Mouse (Mus musculus): ENCODE results near the gene Kyat1. TPM values are rescaled to one million over a fixed set of nuclear protein-coding genes. Genes with fewer than 3 reads are reported as not detected.

Gene Kyat1
- polyA plus RNA-seq, 1 experiment from 2014 or later: 11.3 TPM

- Histone ChIP-seq H3K27me3 (replicated peaks) (no peaks in the 10 kb centered on the region; the same call in 1 of the 2 replicates), H3K36me3 (no peaks in the 10 kb centered on the region), H3K4me2 (no peak overlapping the region), H3K27ac (peak overlapping the region; percentile 62; the same call in 1 of the 2 replicates), H3K9me3 (replicated peaks) (no peaks in the 10 kb centered on the region), H3K9ac (no peak overlapping the region), H3K4me1 (peaks cover 5% of the 10 kb centered on the region), H3K4me3 (no peak overlapping the region)
- no peak for ATAC-seq
- 58% methylated on average over 4 of the region's 4 CpGs for WGBS (ENCODE audit: insufficient replicate concordance)
These were observed 6.5 kb upstream of the Kyat1 start for GRCm38 (mm10) chr2:30212169-30212545.

DNA sequence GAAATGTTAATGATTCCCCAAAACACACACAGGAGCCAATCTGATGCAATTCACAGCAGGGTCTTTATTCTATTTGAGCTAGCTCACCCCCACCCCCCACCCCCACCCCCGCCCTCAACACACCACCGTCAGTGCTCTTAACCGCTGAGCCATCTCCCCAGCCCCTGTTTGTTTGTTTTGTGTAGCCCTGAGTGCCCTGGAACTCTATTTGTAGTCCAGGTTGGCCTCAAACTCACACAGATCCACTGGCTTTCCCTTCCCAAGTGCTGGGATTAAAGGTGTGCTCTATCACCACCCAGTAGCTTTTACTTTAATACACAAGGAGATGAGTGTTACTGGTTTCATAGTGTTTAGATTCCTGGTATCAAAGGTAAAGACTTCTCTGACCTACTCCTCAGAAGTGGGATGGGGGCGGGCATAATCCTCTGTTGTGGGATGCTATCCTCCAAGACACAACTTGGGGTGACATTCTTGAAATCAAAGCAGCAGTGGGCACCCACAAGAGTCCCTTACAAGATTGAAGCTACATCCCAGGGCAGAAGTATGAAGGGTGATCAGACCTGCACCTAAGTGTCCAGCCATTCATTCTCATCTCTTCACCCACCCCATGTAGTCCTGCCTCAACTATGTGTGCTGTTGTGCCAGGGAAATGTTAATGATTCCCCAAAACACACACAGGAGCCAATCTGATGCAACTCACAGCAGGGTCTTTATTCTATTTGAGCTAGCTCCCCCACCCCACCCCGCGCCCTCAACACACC lies 5.9 kb upstream of the Kyat1 start:
- H3K9ac ChIP-seq: no peak overlapping the region
- no peaks in the 10 kb centered on the region; the same call in 1 of the 2 replicates for H3K27me3 ChIP-seq (replicated peaks)
- ATAC-seq: no peak
- H3K36me3 ChIP-seq: no peaks in the 10 kb centered on the region
- peak overlapping the region; percentile 62; the same call in 1 of the 2 replicates for H3K27ac ChIP-seq
- no peaks in the 10 kb centered on the region for H3K9me3 ChIP-seq (replicated peaks)
- 65% methylated on average over 6 of the region's 6 CpGs for WGBS (ENCODE audit: insufficient replicate concordance)
- H3K4me2 ChIP-seq: no peak overlapping the region
- peaks cover 11% of the 10 kb centered on the region for H3K4me1 ChIP-seq
- H3K4me3 ChIP-seq: no peak overlapping the region

- Histone ChIP-seq H3K4me3 (no peak overlapping the region), H3K4me2 (no peak overlapping the region), H3K9ac (no peak overlapping the region), H3K9me3 (replicated peaks) (no peaks in the 10 kb centered on the region), H3K27me3 (replicated peaks) (no peaks in the 10 kb centered on the region; the same call in 1 of the 2 replicates), H3K36me3 (no peaks in the 10 kb centered on the region), H3K27ac (no peak overlapping the region), H3K4me1 (peaks cover 31% of the 10 kb centered on the region)
- 67% methylated on average over 5 of the region's 5 CpGs for WGBS (ENCODE audit: insufficient replicate concordance)
- ATAC-seq: no peak
These were observed 2.2 kb upstream of the Kyat1 start for GRCm38 (mm10) chr2:30207886-30208285.

DNA sequence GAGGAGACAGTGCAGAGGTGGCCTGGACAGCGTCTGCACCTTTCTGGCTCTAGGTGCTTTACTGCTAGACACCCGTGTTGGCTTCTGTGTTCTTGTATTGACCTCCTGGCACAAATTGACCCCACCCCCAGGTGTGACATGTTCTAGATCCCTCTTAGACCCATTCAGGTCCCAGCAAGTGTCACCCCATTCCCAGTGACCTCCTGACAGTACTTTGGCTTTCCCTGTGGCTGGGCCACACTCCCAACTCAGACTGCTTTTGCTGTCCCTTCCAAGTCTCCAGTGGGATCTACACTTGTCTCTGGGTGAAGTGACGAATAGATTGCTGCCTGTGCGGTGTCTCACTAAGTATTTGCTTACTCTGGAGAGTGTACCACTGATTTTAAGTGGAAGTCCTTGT lies 1.8 kb upstream of the Kyat1 start:
- H3K4me2 ChIP-seq: no peak overlapping the region
- whole genome bisulfite sequencing (ENCODE audit: insufficient replicate concordance): 83% methylated on average over 4 of the region's 4 CpGs
- no peaks in the 10 kb centered on the region for H3K9me3 ChIP-seq (replicated peaks)
- H3K27ac ChIP-seq: no peak overlapping the region
- no peak overlapping the region for H3K4me3 ChIP-seq
- H3K9ac ChIP-seq: no peak overlapping the region
- H3K4me1 ChIP-seq: peaks cover 31% of the 10 kb centered on the region
- no peak for ATAC-seq
- H3K27me3 ChIP-seq (replicated peaks): no peaks in the 10 kb centered on the region; the same call in 1 of the 2 replicates
- H3K36me3 ChIP-seq: no peaks in the 10 kb centered on the region

- Histone ChIP-seq H3K27ac (peak overlapping the region; percentile 81), H3K9ac (peak overlapping the region; percentile 77), H3K9me3 (replicated peaks) (no peaks in the 10 kb centered on the region), H3K36me3 (no peaks in the 10 kb centered on the region), H3K4me3 (peak overlapping the region; percentile 80), H3K4me1 (peaks cover 31% of the 10 kb centered on the region), H3K4me2 (peak overlapping the region; percentile 92), H3K27me3 (replicated peaks) (no peaks in the 10 kb centered on the region)
- peak; percentile 33 for ATAC-seq
- WGBS (ENCODE audit: insufficient replicate concordance): 1% methylated on average over 13 of the region's 13 CpGs
These were observed 405 bp downstream of the Kyat1 start for GRCm38 (mm10) chr2:30205255-30205628.

- H3K4me3 ChIP-seq: no peak overlapping the region
- H3K27me3 ChIP-seq (replicated peaks): no peaks in the 10 kb centered on the region
- no peak overlapping the region for H3K4me2 ChIP-seq
- no peaks in the 10 kb centered on the region for H3K9me3 ChIP-seq (replicated peaks)
- H3K9ac ChIP-seq: no peak overlapping the region
- 65% methylated on average over 7 of the region's 7 CpGs for WGBS (ENCODE audit: insufficient replicate concordance)
- H3K27ac ChIP-seq: no peak overlapping the region
- peaks cover 42% of the 10 kb centered on the region for H3K4me1 ChIP-seq
- no peak for ATAC-seq
- H3K36me3 ChIP-seq: no peaks in the 10 kb centered on the region
These were observed 2.2 kb downstream of the Kyat1 start for GRCm38 (mm10) chr2:30203439-30203838.

DNA sequence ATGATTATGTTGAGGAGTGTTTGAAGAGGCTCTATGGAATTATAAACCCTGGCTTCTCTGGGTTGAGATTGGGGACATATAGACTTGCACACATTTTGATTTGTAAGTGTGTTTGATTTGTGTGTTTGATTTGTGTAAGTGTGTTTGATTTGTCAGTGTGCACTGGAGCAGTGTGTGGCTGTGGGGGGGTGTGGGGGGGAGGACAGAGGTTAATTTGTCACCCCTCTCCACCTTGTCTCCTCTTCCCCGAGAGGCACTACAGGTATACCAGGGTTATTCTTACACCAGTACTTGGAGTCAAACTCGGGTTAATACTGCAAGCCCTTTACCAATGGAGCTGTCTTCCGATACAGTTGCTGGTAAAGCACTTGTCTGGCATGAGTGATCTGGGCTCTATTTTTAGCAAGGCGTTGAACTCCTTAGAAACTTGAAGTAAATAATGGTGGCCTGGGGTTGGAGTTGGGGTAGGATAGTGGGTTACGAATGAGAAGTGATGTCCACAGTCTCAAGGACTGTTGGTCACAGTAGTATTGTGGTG lies 5.2 kb downstream of the Kyat1 start:
- Histone ChIP-seq H3K9me3 (replicated peaks) (no peaks in the 10 kb centered on the region), H3K4me1 (peaks cover 39% of the 10 kb centered on the region), H3K27ac (peak overlapping the region; percentile 37), H3K36me3 (no peaks in the 10 kb centered on the region), H3K4me2 (no peak overlapping the region), H3K27me3 (replicated peaks) (no peaks in the 10 kb centered on the region), H3K9ac (no peak overlapping the region), H3K4me3 (no peak overlapping the region)
- 64% methylated on average over 5 of the region's 5 CpGs for WGBS (ENCODE audit: insufficient replicate concordance)
- ATAC-seq: no peak

GRCm38 (mm10) chr2:30199984-30200383 lies 5.7 kb downstream of the Kyat1 start:
- Histone ChIP-seq H3K27me3 (replicated peaks) (no peaks in the 10 kb centered on the region), H3K4me1 (peaks cover 35% of the 10 kb centered on the region), H3K9me3 (replicated peaks) (no peaks in the 10 kb centered on the region), H3K4me3 (no peak overlapping the region), H3K36me3 (no peaks in the 10 kb centered on the region), H3K9ac (no peak overlapping the region), H3K27ac (peak overlapping the region; percentile 49), H3K4me2 (no peak overlapping the region)
- no peak for ATAC-seq
- WGBS (ENCODE audit: insufficient replicate concordance): 33% methylated on average over 1 of the region's 1 CpGs

- no peak overlapping the region; the same call in 1 of the 2 replicates for H3K27ac ChIP-seq
- ATAC-seq: peak; percentile 49; the same call in 1 of the 2 replicates
- H3K9ac ChIP-seq: no peak overlapping the region
These were observed 7.6 kb downstream of the Kyat1 start for GRCm38 (mm10) chr2:30198021-30198420.

DNA sequence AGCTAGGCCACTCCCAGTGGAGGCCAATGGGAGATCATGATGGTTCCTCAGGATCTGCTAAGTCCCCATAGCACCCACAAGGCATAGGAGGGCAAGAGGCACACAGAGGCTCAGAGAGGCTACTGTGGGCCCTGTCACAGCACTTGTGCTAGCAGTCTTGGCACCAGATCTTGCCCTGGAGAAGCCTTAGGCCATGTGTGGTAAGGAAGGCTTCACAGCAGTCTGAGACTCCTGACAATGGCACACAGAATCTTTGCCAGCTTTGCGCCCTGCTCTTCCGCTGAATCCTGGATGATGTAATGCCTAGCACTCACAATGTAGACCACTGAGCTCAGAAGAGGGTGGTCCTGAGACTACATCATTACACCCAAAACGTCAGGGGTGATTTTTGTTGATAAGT lies 11.0 kb downstream of the Kyat1 start:
- Histone ChIP-seq H3K4me1 (peaks cover 21% of the 10 kb centered on the region), H3K4me3 (no peak overlapping the region), H3K27me3 (replicated peaks) (no peaks in the 10 kb centered on the region), H3K9me3 (replicated peaks) (no peaks in the 10 kb centered on the region), H3K4me2 (no peak overlapping the region), H3K36me3 (peaks cover 31% of the 10 kb centered on the region), H3K27ac (no peak overlapping the region), H3K9ac (no peak overlapping the region)
- 77% methylated on average over 3 of the region's 3 CpGs for WGBS (ENCODE audit: insufficient replicate concordance)
- ATAC-seq: no peak

More at GRCm38 (mm10) chr2:30198021-30198420, 7.6 kb downstream of the Kyat1 start:
- no peak overlapping the region for H3K4me3 ChIP-seq
- WGBS (ENCODE audit: insufficient replicate concordance): 64% methylated on average over 4 of the region's 4 CpGs
- peaks cover 21% of the 10 kb centered on the region for H3K4me1 ChIP-seq
- H3K4me2 ChIP-seq: no peak overlapping the region
- H3K9me3 ChIP-seq (replicated peaks): no peaks in the 10 kb centered on the region
- 0 out of 2 replicates have a peak, but pooled peaks cover 5% of the 10 kb centered on the region for H3K36me3 ChIP-seq
- no peaks in the 10 kb centered on the region for H3K27me3 ChIP-seq (replicated peaks)

DNA sequence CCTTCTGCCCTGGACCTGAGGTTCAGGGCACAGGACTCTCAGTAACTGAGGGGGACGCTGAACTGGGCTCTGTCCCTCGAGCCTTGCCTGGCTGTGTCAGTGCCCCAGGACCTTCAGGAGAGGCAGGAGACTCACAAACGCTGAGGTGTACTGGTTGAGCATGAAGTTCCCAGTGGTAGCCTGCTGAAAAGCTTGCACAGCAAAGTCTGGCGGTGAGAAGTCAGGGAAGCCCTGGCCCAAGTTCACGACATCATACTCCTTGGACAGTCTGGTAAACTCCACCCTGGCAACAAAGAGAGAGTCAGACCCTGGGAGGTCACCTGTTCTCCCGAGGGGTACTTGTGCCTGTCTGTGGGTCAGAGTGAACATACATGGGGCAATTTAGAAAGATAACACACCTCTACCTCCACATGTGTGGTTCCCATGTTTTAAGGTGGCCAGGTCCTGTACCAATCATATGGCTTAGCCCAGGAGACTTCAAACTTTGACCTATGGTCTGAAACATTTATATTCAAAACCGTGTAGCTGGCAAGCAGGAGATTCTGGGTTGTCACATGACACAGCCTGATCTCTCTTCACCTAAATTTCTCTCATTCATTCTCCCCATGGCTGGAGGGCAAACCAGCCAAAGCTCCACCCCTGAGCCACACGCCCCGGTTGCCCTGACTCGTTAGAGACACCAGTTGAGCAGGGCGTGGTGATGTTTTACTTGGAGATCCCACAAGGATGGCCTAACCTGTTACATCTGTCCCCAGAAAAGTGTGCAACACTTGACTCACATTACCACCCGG lies 13.7 kb downstream of the Kyat1 start:
- no peaks in the 10 kb centered on the region for H3K9me3 ChIP-seq (replicated peaks)
- WGBS (ENCODE audit: insufficient replicate concordance): 73% methylated on average over 12 of the region's 12 CpGs
- peaks cover 5% of the 10 kb centered on the region for H3K4me1 ChIP-seq
- H3K36me3 ChIP-seq: peaks cover 39% of the 10 kb centered on the region
- no peaks in the 10 kb centered on the region for H3K27me3 ChIP-seq (replicated peaks)
- no peak overlapping the region for H3K9ac ChIP-seq
- H3K4me2 ChIP-seq: no peak overlapping the region
- H3K27ac ChIP-seq: no peak overlapping the region
- ATAC-seq: no peak
- no peak overlapping the region for H3K4me3 ChIP-seq

GRCm38 (mm10) chr2:30185681-30186080 lies 20.0 kb downstream of the Kyat1 start:
- H3K9ac ChIP-seq: peak overlapping the region; percentile 47
- H3K9me3 ChIP-seq (replicated peaks): 0 out of 2 replicates have a peak, but pooled peaks cover 4% of the 10 kb centered on the region
- H3K27ac ChIP-seq: peak overlapping the region; percentile 85
- ATAC-seq: peak; percentile 52
- no peaks in the 10 kb centered on the region for H3K27me3 ChIP-seq (replicated peaks)
- peaks cover 36% of the 10 kb centered on the region for H3K36me3 ChIP-seq
- H3K4me1 ChIP-seq: peaks cover 49% of the 10 kb centered on the region
- WGBS (ENCODE audit: insufficient replicate concordance): 58% methylated on average over 3 of the region's 3 CpGs
- H3K4me3 ChIP-seq: no peak overlapping the region
- peak overlapping the region; percentile 47 for H3K4me2 ChIP-seq
